Mouse (Mus musculus) neural tube, embryonic 14.5 days (tissue): ENCODE measurements around the gene Gm17622. TPM values are rescaled to one million over a fixed set of nuclear protein-coding genes. Genes with fewer than 3 reads are reported as not detected.

Experiments
- ATAC-seq: fragments of 200-750 bp; cut with Nextera tagmentation; 2 replicates; pipeline ENCODE4 v1.8.0; 2017; ENCODE audit warnings: low read depth, mild to moderate bottlenecking, moderate TSS enrichment, moderate library complexity
- H3K27ac ChIP-seq: fragments of 300-500 bp; sonication (generic); 2 replicates; pipeline ENCODE4 v1.5.1; 2014; ENCODE audit warnings: low read depth, mild to moderate bottlenecking, control low read depth, low read length, moderate library complexity, mixed read lengths
- H3K27me3 ChIP-seq: fragments of 300-500 bp; sonication (generic); 2 replicates; pipeline ENCODE4 v1.6.1; 2014; ENCODE audit warnings: low read length; ENCODE audit not compliant: control insufficient read depth, insufficient read depth
- H3K36me3 ChIP-seq: fragments of 300-500 bp; sonication (generic); 2 replicates; pipeline ENCODE4 v1.6.1; 2014; ENCODE audit warnings: low read length, mixed read lengths; ENCODE audit not compliant: control insufficient read depth, insufficient read depth
- H3K4me1 ChIP-seq: fragments of 300-500 bp; sonication (generic); 2 replicates; pipeline ENCODE4 v1.6.1; 2014; ENCODE audit warnings: low read length; ENCODE audit not compliant: control insufficient read depth, insufficient read depth
- H3K4me2 ChIP-seq: fragments of 300-500 bp; sonication (generic); 2 replicates; pipeline ENCODE4 v1.6.1; 2014; ENCODE audit warnings: mild to moderate bottlenecking, low read depth, low read length, control low read depth
- H3K4me3 ChIP-seq: fragments of 300-500 bp; sonication (generic); 2 replicates; pipeline ENCODE4 v1.5.1; 2014; ENCODE audit warnings: low read depth, low read length, control low read depth, mixed read lengths
- H3K9ac ChIP-seq: fragments of 300-500 bp; sonication (generic); replicated peaks from 2 replicates; pipeline ENCODE4 v1.6.1; 2014; ENCODE audit warnings: low read depth, mild to moderate bottlenecking, control low read depth, low read length, mixed read lengths
- H3K9me3 ChIP-seq: fragments of 300-500 bp; sonication (generic); 2 replicates; pipeline ENCODE4 v1.6.1; 2016; ENCODE audit warnings: low read length; ENCODE audit not compliant: control insufficient read depth
- WGBS: fragments of 180-500 bp; shearing (Covaris S2); extraction: QIAGEN DNeasy Blood & Tissue Kit; methylation state at CpG from one replicate; pipeline ENCODE4 v1.1.7; 2014; 5-methylcytosine and 5-hydroxymethylcytosine counted together
- polyA plus RNA-seq: library from polyadenylated mRNA; unstranded; fragments of >200 nt; fragmentation: Nextera tagmentation; extraction: Ambion mirVana; gene quantifications from 2 replicates; pipeline ENCODE4 v1.2.1, GENCODE M21; 2014

The Gm17622 gene
- polyA plus RNA-seq: not detected in 2 replicates

- no peaks in the 10 kb centered on the region for H3K36me3 ChIP-seq
- no peak within 1 kb of the TSS for H3K27ac ChIP-seq
- H3K4me1 ChIP-seq: no peaks in the 10 kb centered on the region
- H3K9ac ChIP-seq: no peak within 1 kb of the TSS
- H3K27me3 ChIP-seq: no peaks in the 10 kb centered on the region
- ATAC-seq: no peak
- H3K9me3 ChIP-seq: no peaks in the 10 kb centered on the region
- WGBS: 98% methylated on average over 3 of the region's 3 CpGs
- H3K4me2 ChIP-seq: no peak within 1 kb of the TSS
- no peak within 1 kb of the TSS for H3K4me3 ChIP-seq
These were observed at the start of gene Gm17622 for GRCm38 (mm10) chr13:96490433-96490832. TSS of gene Gm17622 (plus strand) at chr13:96490733.

DNA sequence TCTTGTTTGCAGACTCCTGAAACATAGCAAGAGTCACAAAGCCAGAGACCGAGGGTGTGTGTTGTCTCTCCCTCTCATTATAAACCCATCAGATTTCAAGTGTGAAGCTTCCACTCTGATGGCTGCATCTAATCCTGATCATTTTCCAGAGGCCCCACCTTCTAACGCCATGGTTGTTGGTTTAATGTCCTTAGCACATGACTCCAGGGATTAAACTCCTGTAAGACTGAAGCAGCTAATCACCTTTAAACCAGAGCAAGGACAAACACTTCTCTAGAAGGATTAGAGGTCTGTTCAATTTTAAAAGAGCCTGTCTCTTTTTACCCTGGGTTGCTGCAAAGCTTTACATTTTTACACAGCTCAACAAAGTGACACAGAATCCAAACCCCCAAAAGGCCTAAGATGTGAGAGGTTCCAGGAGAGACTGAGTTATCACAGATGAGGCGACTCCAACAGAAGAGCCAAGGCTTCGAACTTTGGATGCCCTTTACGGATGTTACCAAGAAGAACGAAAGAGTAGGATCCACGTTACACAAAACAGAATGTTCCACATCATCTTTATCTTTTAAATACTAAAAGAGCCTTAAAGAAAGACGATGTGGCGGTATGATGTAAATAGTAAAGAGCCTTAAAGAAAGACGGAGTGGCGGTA, 40.2 kb upstream of the Gm17622 start:
- ATAC-seq: no peak
- H3K27me3 ChIP-seq: no peaks in the 10 kb centered on the region
- no peaks in the 10 kb centered on the region for H3K36me3 ChIP-seq
- no peak overlapping the region for H3K9ac ChIP-seq
- no peak overlapping the region for H3K4me3 ChIP-seq
- H3K4me2 ChIP-seq: no peak overlapping the region
- H3K27ac ChIP-seq: no peak overlapping the region
- no peaks in the 10 kb centered on the region for H3K4me1 ChIP-seq
- H3K9me3 ChIP-seq: no peaks in the 10 kb centered on the region
- 85% methylated on average over 11 of the region's 11 CpGs for WGBS

DNA sequence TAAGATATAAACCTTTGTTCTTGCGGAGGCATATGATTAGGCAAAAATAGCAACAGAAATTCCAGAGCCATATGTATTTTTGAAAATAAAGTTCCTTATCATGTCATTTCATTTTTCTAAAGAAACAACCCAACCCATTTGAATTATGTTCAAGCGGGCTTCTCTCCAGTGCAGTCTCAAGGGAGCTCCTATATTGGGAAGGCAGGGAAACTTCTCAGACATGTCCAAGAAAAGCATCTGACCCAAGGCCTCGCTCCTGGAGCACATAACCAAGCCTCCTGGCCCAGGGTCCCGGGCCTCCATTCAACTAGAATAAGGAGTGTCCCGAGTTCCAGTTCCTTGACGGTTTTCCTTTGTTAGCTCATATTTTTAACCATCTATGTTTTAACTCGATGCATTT, 39.7 kb upstream of the Gm17622 start:
- WGBS: 89% methylated on average over 7 of the region's 7 CpGs
- no peaks in the 10 kb centered on the region for H3K27me3 ChIP-seq
- H3K36me3 ChIP-seq: no peaks in the 10 kb centered on the region
- H3K27ac ChIP-seq: no peak overlapping the region
- no peak for ATAC-seq
- H3K4me1 ChIP-seq: no peaks in the 10 kb centered on the region
- no peak overlapping the region for H3K4me3 ChIP-seq
- no peaks in the 10 kb centered on the region for H3K9me3 ChIP-seq
- no peak overlapping the region for H3K4me2 ChIP-seq
- H3K9ac ChIP-seq: no peak overlapping the region

DNA sequence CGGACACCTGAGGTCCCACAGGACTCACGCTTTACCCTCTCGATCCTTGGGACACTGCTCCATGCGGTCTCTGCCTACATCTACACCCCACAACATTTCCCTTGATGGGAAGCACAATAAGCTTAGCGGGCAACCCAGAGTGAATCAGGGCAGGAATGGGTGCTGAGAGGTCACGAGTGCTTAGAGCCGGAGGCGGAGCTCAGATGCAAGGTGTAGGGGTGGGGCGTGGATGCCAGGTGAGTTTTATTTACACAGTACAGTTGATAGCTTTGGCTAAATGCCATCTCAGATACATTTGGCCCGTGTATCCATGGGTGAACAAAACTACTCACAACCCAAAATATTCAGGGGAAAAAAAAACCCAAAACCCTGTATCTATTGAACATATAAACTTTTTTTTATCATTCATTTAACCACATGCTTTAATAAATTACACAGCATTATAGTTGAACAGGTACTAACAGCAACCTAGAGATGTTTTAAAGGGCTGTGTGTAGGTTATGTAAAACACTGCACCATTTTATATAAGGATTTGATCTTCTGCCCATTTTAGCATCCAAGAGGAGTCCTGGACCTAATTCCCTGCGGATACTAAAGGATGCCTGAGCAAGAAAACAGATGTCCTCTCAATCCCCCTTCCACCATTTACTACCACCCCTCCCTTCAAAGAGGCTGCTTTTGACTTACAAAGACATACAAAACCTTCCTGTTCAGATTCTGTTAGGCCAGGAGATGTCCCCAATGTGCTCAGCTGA, 39.0 kb upstream of the Gm17622 start:
- Histone ChIP-seq H3K4me1 (no peaks in the 10 kb centered on the region), H3K9ac (no peak overlapping the region), H3K27ac (no peak overlapping the region), H3K27me3 (no peaks in the 10 kb centered on the region), H3K36me3 (no peaks in the 10 kb centered on the region), H3K4me2 (no peak overlapping the region), H3K4me3 (no peak overlapping the region), H3K9me3 (no peaks in the 10 kb centered on the region)
- no peak for ATAC-seq
- WGBS: 91% methylated on average over 11 of the region's 11 CpGs

DNA sequence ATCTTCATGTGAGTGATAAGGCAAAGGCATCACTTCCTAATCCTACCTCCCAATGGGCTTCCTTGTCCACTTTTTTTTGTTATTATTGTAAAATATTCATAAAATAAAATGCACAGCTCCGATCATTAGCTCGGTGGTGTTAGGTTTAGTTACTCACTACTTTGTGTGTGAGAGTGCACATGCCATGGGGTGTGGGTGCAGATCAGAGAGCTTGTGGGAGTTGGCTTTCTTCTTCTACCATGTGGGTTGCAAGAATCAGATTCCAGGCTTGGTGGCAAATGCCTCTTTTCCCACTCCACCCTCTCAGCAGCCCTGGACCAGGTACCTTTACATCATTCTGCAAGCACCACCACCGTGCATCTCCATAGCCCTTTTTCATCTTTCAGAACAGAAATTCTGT, 37.9 kb upstream of the Gm17622 start:
- no peaks in the 10 kb centered on the region for H3K9me3 ChIP-seq
- WGBS: 94% methylated on average over 3 of the region's 3 CpGs
- H3K27me3 ChIP-seq: no peaks in the 10 kb centered on the region
- H3K27ac ChIP-seq: no peak overlapping the region
- no peak overlapping the region for H3K4me3 ChIP-seq
- ATAC-seq: no peak
- H3K36me3 ChIP-seq: no peaks in the 10 kb centered on the region
- H3K4me2 ChIP-seq: no peak overlapping the region
- no peaks in the 10 kb centered on the region for H3K4me1 ChIP-seq
- no peak overlapping the region for H3K9ac ChIP-seq

DNA sequence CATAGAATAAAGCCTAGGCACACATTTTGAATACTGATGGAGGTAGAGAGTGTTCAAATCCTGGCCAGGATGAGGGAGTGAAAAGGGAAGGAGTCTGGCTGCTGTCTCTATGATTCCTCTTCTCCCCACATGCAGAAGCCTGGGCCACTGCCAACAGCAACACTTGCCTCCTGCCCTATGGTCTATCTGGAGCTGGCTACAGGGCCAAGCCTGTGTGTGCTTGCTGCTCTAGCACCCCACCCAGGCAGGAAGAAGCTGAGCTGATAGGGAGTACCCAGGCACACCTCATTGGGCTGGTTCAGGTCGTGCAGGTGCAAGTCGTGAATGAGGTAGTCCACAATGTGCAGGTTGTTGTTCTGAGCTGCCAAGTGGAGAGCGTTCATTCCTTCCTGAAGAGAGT, 36.2 kb upstream of the Gm17622 start:
- H3K4me2 ChIP-seq: no peak overlapping the region
- ATAC-seq: no peak
- no peak overlapping the region for H3K9ac ChIP-seq
- no peaks in the 10 kb centered on the region for H3K27me3 ChIP-seq
- H3K36me3 ChIP-seq: no peaks in the 10 kb centered on the region
- H3K4me3 ChIP-seq: no peak overlapping the region
- H3K4me1 ChIP-seq: no peaks in the 10 kb centered on the region
- H3K9me3 ChIP-seq: no peaks in the 10 kb centered on the region
- H3K27ac ChIP-seq: no peak overlapping the region
- WGBS: 78% methylated on average over 3 of the region's 3 CpGs

DNA sequence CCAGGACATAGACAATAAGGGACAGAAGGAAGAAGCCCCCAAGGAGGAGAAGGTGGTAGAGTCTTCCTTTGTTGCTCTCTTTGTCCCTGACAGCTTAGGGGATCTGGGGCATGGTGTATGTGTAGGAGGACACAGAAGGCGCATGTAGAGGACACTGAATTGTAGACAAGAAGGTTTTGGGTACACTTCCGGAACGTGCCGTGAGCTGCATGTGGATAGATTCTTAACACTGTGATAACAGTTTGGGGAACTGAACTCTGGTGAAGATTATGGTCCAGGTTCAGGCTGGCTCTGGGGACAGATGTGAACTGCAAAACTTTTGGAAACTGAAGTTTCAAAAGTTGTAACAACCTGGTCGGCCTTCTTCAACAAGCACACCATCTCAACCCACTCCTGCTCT, 33.0 kb upstream of the Gm17622 start:
- Histone ChIP-seq H3K4me1 (no peaks in the 10 kb centered on the region), H3K4me3 (no peak overlapping the region), H3K4me2 (no peak overlapping the region), H3K9me3 (no peaks in the 10 kb centered on the region), H3K27ac (no peak overlapping the region), H3K27me3 (no peaks in the 10 kb centered on the region), H3K36me3 (no peaks in the 10 kb centered on the region), H3K9ac (no peak overlapping the region)
- WGBS: 93% methylated on average over 5 of the region's 5 CpGs
- ATAC-seq: no peak

- Histone ChIP-seq H3K4me2 (no peak overlapping the region), H3K27me3 (no peaks in the 10 kb centered on the region), H3K36me3 (no peaks in the 10 kb centered on the region), H3K4me1 (no peaks in the 10 kb centered on the region), H3K9me3 (no peaks in the 10 kb centered on the region), H3K27ac (no peak overlapping the region), H3K4me3 (no peak overlapping the region), H3K9ac (no peak overlapping the region)
- 85% methylated on average over 5 of the region's 5 CpGs for WGBS
- ATAC-seq: no peak
These were observed 32.5 kb upstream of the Gm17622 start for GRCm38 (mm10) chr13:96458018-96458417.

- H3K27me3 ChIP-seq: no peaks in the 10 kb centered on the region
- WGBS: 83% methylated on average over 4 of the region's 4 CpGs
- H3K4me3 ChIP-seq: no peak overlapping the region
- H3K27ac ChIP-seq: no peak overlapping the region
- H3K4me1 ChIP-seq: no peaks in the 10 kb centered on the region
- H3K9me3 ChIP-seq: no peaks in the 10 kb centered on the region
- no peak overlapping the region for H3K4me2 ChIP-seq
- no peaks in the 10 kb centered on the region for H3K36me3 ChIP-seq
- no peak for ATAC-seq
- H3K9ac ChIP-seq: no peak overlapping the region
These were observed 31.9 kb upstream of the Gm17622 start for GRCm38 (mm10) chr13:96458606-96459005.
